Mouse (Mus musculus): ENCODE results near the gene Ddah2.

Ddah2 gene

DNA sequence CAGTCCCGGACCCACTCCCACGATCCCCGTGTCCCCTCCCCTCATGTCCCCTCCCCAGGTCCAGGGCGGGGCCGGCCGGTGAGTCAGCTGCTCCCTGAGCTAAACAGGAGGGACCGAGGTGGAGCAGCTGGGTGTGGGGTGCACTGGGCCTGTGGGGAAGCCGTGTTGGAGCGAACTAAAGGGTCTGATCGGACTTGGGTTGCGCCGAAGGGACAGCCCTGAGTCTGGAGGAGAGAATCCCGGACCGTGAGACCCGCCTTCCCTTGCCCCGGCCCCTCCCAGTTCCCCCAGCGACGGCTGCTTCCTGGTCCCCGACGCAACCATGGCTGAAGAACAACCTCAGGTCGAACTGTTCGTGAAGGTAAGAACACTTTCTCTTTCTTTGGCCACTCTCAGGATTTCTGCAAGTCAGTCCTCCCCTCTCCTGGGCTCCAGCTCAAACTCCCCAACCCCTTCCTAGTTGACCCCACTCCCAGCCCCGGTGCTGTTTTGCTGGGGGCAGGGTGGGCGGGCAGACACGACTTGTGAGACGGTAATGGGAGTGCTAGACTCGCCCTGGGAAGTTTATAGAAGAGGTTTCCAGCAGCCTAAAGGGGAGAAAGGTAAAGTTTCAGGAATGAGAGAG is 8.6 kb upstream of the Ddah2 start:
- no peak for DNase-seq (ENCODE audit: low read depth)

DNA sequence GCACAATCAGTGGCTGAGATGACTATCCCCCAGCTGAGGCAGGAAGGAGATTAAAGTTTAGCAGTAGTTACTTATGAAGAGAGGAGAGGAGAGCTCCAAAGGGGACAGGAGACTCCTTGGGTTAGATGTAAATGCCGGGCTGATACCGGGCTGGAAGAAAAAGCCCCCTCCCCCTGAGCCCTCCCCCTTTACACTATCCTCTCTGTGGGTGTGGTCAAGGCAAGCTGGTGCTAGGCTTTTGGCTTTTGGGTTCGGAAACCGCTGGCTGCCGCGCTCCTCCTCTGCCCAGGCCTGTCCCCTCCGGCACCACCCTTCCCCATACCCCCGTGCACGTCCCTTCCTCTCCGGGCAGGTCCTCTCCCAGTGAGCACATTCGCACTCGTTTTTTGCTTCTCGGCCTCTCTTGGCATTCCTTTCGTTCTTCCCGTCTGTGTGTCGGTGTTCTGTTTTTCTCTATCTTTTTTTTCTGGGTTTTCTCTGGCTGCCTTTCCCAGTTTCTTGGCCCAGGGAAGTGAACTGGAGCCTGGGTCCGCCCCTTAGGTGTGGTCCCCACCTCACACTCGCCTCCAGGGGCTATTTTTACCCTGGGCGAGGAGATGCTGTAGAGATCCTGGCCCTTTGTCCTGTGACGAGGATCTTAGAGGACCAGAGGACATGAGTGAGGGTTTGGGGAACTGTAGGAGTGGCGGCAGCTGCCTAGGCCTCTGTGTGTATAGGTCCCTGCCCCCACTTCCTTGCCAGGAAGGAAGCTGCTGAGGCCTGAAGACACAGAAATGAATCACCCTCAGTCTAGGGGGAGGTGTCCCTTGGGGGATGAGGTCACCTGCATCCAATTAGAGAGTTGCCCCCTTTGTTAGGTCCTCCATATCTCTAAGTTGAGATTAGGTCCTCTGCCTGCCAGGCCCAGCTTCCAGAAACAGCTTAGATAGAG is 7.4 kb upstream of the Ddah2 start:
- DNase-seq (ENCODE audit: low read depth) = peak; percentile 73

DNA sequence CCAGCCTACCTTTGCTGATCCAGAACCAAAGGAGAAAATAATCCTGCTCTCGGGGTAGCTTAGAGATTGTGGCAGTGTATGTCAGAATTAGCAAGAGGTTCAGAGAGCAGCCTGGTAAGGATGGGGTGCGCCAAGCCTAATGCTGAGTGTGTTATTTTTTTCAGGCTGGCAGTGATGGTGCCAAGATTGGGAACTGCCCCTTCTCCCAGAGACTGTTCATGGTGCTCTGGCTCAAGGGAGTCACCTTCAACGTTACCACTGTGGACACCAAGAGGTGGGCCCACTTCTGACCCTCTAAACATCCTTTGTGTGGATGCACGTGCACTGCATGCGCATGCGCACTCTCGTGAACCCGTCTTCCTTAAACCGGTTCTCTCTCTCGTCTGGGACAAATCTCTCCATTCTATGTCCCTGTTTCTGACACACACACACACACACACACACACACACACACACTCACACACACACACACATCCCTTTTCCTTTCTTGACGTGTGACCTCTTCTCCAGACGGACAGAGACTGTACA is 6.5 kb upstream of the Ddah2 start:
- no peak for DNase-seq (ENCODE audit: low read depth)

DNA sequence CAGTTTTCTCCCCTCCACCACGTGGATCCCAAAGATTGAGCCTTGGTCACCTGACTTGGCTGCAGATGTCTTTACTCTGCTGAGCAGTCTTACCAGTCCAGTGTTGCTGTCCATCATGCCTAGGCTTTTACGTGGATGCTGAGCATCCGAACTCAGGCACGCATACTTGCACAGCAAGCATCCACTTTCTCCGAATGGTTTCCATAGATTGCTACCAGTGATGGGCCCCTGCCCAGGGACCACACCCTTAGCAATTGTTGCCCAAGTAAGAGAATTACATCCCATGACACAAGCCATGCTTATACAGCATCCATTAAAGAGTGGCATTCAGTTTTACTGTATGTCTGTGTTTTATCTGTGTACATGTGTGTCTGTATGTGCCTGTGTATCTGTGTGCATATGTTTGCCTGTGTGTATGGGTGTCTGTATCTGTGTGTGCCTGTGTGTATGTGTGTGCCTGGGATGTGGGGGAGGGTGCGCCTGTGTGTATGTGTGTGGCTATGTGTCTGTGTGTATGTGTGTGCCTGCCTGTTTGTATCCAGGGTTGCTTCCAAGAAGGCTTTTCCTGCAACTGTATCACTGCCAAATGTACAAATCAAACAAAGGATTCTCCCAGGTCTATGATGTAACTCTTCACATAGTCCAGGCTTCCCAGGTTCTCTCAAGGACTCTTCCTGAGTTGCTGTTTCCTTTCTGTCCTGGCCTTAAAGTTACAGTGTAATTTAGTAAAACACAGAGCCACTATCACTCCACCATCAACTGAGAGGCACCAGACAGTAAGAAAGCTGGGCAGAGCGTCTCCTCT is 2.9 kb upstream of the Ddah2 start:
- no peak for DNase-seq (ENCODE audit: low read depth)

DNA sequence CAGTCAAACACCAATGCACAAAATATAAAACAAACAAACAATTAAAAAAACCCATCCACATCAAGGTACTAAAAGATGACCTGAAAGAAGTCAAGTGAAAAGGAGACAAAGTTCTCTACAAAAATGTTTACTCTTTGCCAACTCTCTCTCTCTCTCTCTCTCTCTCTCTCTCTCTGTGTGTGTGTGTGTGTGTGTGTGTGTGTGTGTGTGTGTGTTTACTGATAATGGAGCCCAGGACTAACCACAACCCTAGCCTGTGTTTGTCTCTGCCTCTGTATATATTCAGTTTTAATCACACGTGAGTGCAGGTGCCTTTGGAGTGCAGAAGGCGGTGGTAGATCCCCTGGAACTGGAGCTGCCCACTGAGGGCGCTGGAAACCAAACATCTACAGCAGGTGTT is 1.7 kb upstream of the Ddah2 start:
- no peak for DNase-seq (ENCODE audit: low read depth)

DNA sequence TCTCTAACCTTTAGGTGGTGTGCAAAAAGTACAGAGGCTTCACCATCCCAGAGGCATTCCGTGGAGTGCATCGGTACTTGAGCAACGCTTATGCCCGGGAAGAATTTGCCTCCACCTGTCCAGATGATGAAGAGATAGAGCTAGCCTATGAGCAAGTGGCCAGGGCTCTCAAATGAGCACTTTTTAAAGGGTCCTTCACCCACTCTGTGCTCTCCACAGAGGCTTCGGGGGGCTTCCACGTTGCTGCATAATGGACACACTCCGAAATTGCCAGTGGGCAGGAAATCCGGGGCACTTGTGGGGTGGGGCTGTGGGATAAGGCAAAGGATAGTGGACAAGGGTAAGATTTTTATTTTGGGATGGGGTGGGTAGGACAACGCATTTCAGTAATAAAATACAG is 519 bp upstream of the Ddah2 start:
- DNase-seq (ENCODE audit: low read depth) = no peak

DNA sequence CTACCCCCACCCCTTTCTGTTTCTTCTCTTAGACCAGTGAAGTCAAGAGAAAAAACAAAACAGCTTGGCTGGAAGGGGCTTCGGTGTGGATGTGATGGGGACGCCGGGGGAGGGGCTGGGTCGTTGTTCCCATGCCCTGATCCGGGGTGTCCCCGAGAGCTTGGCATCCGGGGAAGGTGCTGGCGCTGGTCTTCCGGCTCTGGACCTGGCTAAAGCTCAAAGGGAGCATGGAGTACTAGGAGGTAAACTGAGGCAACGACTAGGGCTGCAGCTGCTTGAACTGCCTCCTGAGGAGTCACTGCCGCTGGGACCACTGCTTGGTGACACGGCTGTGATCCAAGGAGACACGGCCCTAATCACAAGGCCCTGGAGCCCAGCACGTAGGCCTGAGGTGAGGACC is 1.2 kb downstream of the Ddah2 start:
- DNase-seq (ENCODE audit: low read depth) = no peak

DNA sequence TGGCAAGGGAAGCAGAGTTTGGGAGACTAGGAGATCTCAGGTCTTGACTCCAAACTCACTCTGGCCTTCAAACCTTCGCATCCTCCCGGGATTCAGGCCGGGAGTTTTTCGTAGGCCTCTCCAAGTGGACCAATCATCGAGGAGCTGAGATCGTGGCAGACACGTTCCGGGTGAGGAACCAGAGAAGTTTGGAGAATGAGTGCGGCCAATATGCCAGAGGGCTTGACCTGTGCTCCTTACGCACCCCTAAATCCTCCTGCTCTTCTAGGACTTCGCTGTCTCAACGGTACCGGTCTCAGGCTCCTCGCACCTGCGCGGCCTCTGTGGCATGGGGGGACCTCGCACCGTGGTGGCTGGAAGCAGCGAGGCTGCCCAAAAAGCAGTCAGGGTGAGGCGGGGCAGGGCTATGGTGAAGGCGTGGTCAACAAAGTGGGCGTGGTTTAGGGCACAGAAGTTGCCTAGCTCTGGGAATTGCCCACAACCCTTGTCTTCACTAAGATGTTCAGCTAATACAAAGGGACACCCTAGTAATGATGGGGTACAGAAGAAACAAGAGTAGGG is 2.0 kb downstream of the Ddah2 start:
- no peak for DNase-seq (ENCODE audit: low read depth)

DNA sequence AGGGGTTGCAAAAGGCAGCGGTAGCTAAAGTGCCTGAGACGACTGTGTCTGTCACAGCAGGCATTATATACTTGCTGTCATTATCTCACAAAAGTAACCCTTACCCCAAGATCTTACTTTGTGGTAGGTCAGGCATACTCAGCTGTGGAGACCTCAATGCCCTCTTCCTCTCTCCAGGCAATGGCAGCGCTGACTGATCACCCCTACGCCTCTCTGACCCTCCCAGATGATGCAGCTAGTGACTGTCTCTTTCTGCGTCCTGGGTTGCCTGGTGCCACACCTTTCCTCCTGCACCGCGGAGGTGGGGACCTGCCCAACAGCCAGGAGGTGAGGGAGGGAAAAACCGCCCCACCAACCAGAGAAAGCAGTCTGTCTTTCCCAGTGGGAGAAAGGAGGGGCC is 2.5 kb downstream of the Ddah2 start:
- DNase-seq (ENCODE audit: low read depth) = no peak

DNA sequence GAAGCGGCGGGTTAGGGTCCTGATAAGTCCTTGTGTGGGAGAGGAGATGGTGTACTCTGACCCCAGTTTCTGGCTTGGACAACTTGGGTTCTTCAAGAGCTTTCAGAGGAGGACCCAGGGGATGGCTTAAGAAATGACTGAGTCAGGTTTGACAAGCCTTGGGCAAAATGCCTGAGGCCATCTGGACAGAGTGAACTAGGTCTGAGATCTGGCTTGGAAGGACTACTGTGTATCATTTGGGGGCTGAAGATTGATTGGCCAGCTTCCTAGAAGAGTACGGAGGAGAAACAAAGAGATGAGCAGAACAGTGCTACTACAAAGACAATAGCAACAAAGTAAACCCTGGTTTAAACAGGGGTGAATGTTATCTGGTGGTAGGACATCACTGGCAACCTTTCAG is 4.6 kb downstream of the Ddah2 start:
- no peak for DNase-seq (ENCODE audit: low read depth)

DNA sequence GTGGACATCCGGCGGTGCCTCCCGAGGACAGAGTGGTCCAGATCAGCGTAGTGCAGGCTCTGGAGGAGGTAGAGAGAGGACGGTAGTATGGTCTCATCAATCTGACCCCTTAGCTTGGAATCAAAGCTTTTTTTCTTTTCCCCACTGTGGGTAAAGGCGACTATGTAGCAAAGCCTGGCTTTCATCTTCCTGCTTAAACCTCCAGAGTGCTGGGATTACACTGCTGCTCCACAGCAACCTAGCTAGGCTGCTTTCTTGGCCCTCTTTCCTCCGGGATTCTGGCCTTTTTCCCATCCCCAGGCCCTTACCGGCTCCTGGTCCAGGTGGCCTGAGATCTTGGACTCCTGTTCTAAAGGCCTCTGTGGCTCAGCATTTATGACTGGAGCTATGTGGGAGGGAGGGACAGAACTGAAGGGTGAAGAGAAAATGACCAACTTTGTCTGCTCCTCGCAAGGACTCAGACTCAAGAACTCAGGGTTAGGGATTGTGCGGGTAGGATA is 5.6 kb downstream of the Ddah2 start:
- no peak for DNase-seq (ENCODE audit: low read depth)

DNA sequence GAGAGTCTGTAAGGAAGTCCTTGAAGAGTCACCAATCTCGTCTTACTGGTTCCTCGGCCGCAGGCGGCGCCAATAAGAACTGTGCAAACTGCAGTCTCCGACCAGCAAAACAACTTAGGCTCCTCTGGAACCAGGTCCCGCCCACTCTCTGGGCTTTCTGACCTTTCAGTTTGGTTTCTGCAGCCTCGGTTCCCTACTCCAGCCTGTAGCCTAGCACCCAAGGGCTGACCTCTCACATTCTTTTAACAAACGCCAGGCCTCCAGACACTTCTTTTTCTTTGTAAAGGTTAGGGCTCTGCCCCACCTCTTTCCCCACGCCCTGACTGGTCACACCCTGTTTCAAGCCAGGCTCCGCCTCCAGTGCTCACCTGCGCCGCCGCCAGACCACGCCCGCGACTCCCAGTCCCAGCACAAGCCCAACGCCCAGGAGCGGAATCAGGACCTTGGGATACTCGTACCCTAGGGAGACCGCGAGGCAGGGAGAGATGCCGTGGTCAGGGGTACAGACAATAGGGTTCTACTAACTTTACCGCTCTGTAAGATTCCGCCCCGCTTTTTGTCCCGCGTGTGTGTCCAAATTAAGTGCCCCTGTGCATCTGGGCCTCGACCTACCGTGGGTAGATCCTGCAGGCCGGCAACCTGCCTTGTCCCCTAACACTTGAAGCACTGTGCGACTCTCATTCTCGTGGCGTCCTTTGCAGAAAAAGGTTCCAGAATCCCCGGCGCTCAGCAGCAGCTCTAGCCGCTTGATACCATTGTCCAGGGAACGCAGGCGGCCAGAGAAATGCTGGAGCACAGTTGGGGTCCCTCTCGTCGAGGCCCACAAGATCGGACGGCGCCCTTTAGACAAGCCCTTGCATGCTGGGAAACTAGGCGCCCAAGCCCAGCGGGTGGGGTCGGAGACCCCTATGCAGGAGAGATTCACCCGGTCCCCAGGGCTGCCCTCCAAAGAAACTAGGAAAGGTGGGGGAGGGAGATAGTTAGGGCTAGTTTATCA is 6.4 kb downstream of the Ddah2 start, which contains the start of gene Ly6g6c:
Ly6g6c (plus strand) TSS at position 438 of the 997 bp plus-strand sequence.
- no peak for DNase-seq (ENCODE audit: low read depth)

DNA sequence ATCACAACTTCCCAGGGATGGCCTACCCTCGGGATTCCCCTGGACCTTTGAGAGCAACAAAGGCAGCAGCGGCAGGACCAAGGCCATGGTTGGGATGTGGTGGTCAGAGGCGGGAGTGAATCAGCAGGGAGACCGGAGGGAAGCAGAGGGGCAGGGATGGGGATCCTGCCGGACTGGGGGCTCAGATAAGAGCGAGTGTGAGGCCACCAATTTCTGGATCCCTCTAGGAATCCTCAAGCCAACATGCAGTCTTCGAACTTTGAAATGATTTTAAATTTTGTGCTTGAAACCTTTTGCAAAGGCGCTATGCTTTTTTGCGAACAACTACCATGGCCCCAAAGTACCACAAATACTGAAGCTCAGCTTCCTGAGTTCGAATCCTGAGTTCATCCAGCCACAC is 7.2 kb downstream of the Ddah2 start, which contains the start of gene Mpig6b:
Mpig6b (minus strand) TSS at position 101 of the 400 bp plus-strand sequence.
- DNase-seq (ENCODE audit: low read depth) = no peak

DNA sequence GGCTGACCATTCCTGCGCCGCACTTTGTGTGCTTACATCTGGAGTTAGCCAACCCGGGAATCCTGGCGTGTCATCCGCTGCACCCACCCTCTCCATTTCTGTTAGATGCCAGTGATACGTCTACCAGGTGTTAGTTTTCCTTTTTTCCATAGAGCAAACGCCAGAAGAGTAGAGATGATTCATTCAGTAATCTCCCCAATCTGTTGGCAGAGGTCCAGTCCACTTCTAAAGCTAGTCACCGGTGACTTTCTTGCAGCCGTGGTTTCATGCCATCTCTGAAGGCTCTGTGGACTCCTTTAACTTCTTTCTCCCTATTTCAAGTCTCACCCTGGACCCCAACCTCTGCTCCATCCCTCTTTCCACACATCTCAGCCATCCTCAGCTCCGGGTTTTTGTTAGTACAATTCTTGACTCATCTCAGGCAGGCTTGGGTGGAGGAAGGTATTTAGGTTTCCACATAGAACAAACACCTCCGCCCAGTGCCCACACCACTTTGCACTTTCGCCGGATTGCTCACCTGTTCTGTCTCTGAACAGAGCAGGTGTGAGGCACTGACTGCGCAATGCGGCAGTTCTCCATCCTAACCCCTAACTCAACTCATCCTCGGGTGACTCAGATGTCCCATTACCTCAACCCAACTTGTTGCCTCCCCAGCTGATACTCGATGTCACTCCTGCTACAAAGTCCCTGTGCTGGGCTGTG is 9.5 kb downstream of the Ddah2 start:
- DNase-seq (ENCODE audit: low read depth) = no peak

DNA sequence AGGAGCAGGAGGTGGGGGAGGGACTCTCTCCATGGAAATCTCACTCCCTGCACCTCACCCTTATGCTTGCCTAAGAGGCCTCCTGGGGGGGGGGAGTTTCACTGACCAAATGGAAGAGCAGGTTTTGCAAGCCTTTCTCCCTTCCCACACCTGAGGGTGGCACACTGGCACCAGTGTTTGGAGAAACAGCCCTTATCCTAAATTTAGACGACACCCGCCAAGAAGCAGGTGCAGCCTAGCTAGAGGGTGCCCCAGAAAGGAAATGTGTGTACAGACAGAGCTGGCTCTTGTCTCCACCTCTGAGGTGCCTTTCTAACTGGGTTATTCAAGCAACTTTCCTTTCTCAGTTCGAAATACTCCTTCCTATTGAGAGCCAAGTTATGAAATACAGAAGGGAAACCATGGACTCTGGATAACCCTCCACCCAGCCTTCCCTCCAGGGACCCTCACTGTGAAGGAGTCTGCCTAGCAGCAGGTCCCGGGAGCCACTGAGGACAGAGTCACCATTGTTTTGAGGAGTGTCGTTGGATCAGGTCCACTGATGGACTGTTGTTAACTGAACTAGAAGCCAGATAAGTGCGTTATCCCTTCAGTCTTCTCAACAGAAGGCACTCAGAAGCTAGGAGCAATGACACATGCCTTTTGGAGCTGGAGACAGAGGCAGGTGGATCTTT is 11.9 kb downstream of the Ddah2 start:
- no peak for DNase-seq (ENCODE audit: low read depth)

DNA sequence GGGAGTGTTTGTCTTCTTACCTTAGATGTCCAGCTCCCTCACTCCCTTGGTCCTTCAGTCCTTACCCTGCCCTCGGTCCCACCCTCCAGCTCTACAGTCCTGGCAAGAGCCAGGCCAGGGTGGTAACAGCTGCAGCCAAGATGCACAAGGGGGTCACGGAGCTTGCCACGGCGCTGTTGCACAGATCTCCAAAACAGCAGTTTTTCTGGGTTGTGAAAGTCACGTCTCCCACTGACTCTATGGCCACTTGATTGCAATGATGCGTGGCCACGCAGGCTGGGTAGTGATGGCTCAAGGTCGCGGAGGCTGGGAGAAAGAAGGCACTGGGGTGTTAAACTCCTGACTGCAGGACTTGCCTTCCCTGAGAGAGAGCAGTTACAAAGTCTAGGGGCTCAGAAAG is 12.6 kb downstream of the Ddah2 start:
- no peak for DNase-seq (ENCODE audit: low read depth)

DNA sequence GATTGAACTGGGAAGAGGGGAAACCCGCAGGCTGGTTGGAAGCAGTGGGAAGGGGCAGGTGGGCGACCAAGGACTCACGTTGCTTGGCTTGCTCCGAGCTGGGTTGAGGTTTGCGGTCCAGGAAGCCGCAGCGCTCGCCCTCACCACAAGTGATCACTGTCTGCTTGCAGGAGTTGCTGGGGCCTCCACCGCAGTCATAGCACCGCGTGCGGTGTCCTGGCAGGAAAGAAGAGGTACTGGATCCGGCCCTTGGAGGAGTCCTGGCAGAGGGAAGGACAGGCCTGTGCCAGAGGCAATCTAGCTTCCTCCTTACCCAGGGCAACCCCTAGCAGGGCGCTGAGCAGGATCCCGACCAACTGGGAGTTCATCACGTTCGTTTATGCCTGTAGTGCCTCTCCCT is 15.3 kb downstream of the Ddah2 start:
- no peak for DNase-seq (ENCODE audit: low read depth)

DNA sequence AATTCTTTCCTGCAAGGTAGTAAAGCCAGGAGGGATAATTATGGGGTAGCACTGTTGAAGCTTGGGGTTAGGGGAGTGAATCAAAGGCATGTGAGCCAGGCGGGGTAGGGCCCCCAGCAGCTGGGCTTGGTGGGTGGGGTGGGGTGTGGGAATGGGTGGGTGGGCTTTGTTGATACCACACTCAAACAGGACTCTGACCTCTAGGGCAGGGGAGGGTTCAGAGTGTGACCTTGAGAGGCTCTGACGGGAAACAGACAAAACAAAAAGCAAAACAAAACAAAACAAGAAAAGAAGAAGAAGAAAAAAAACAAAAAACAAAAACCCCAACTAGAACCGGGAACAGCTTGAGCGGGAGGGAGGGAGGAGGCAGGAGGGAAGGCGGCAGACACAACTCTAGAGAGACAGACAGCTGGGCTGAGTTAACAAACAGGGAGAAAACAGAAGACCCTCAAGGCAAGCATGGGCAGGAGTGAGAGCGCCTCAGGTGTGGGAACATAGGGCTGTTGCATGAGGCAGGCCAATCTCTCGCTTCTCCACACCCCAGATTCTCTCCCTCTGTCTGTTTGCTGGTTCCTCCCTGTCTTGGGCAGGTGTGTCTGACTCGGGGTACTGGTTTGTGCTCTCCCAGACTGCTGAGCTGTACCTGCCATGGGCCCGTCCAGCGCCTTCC is 17.8 kb downstream of the Ddah2 start, which contains the start of gene Ly6g6e:
Ly6g6e (plus strand) TSS at position 396 of the 670 bp plus-strand sequence.
- no peak for DNase-seq (ENCODE audit: low read depth)

DNA sequence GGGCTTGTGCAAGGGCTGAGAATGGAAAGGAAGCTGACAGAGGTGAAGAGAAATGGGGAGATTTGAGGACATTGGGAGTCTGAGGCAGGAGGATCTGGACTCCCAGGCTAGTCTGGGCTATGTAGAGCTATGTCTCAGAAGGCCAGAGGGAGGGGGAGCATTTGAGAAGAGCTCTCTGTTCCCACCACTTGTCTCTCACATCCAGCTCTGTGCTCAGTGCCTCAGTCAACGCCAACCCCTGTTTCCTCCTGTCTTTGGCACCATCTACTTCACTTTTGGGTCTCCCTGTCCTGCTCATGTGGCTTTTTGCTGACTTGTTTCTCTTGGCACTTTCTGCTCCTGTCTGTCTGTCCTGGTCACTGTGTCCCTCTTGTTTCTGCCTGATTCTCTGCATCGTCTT is 18.4 kb downstream of the Ddah2 start:
- no peak for DNase-seq (ENCODE audit: low read depth)

Measured in c-Kit-positive CD71-positive TER-119-negative erythroid progenitor cells, embryonic 14.5 days (primary cell).